Mouse (Mus musculus) midbrain, postnatal 0 days (tissue): ENCODE measurements around the gene S1pr5. TPM values are rescaled to one million over a fixed set of nuclear protein-coding genes. Genes with fewer than 3 reads are reported as not detected.
"Not testable (repeated sequence)": the region's sequence is repeated elsewhere in the genome, so short reads cannot be mapped to it uniquely, and the experiment has no call there.

Source experiments
- ATAC-seq: fragments of 200-750 bp; cut with Nextera tagmentation; 2 replicates; pipeline ENCODE4 v1.8.0; 2017; ENCODE audit warnings: moderate number of reproducible peaks, mild to moderate bottlenecking, moderate TSS enrichment, moderate library complexity; ENCODE audit not compliant: low FRiP score
- DNase-seq: peaks from one replicate; pipeline ENCODE4 v3.0.0-alpha.2; 2015; ENCODE audit warnings: low spot score
- H3K27ac ChIP-seq: fragments of 300-500 bp; sonication (generic); 2 replicates; pipeline ENCODE4 v1.5.1; 2014; ENCODE audit warnings: low read depth, mild to moderate bottlenecking, low read length, mixed read lengths
- H3K27me3 ChIP-seq: fragments of 300-500 bp; sonication (generic); 2 replicates; pipeline ENCODE4 v1.6.1; 2014; ENCODE audit warnings: low read length, control low read depth, mixed read lengths; ENCODE audit not compliant: insufficient read depth
- H3K36me3 ChIP-seq: fragments of 300-500 bp; sonication (generic); 2 replicates; pipeline ENCODE4 v1.6.1; 2014; ENCODE audit warnings: low read length, control low read depth, mixed read lengths; ENCODE audit not compliant: insufficient read depth
- H3K4me1 ChIP-seq: fragments of 300-500 bp; sonication (generic); 2 replicates; pipeline ENCODE4 v1.6.1; 2014; ENCODE audit warnings: mild to moderate bottlenecking, control low read depth, antibody characterized with exemption, low read length, mixed read lengths; ENCODE audit not compliant: insufficient read depth
- H3K4me2 ChIP-seq: fragments of 300-500 bp; sonication (generic); 2 replicates; pipeline ENCODE4 v1.6.1; 2014; ENCODE audit warnings: low read depth, mild to moderate bottlenecking, low read length, mixed read lengths; ENCODE audit not compliant: poor library complexity, severe bottlenecking
- H3K4me3 ChIP-seq: fragments of 300-500 bp; sonication (generic); 2 replicates; pipeline ENCODE4 v1.5.1; 2014; ENCODE audit warnings: low read depth, mild to moderate bottlenecking, low read length, moderate library complexity
- H3K9ac ChIP-seq: fragments of 300-500 bp; sonication (generic); replicated peaks from 2 replicates; pipeline ENCODE4 v1.6.1; 2014; ENCODE audit warnings: mild to moderate bottlenecking, low read length, moderate library complexity, mixed read lengths; ENCODE audit not compliant: poor library complexity, severe bottlenecking
- H3K9me3 ChIP-seq: fragments of 300-500 bp; sonication (generic); 2 replicates; pipeline ENCODE4 v1.6.1; 2016; ENCODE audit warnings: low read length, control low read depth
- CTCF ChIP-seq: IDR thresholded peaks from 2 replicates; pipeline ENCODE4 v1.5.1; 2016; ENCODE audit warnings: antibody characterized with exemption, mild to moderate bottlenecking
- WGBS: fragments of 180-500 bp; shearing (Covaris S2); extraction: QIAGEN DNeasy Blood & Tissue Kit; methylation state at CpG from one replicate; pipeline ENCODE4 v1.1.7; 2014; 5-methylcytosine and 5-hydroxymethylcytosine counted together
- polyA plus RNA-seq: library from polyadenylated mRNA; unstranded; fragments of >200 nt; fragmentation: Nextera tagmentation; extraction: Ambion mirVana; gene quantifications from 2 replicates; pipeline ENCODE4 v1.2.1, GENCODE M21; 2015
- total RNA-seq: library from RNA; depleted of rRNA; stranded (reverse); fragments of >200 nt; gene quantifications from 2 replicates; pipeline ENCODE4 v1.2.3, GENCODE M21; 2014

The S1pr5 gene
- total and polyA plus RNA-seq, 2 experiments from 2014 or later: 2.7 to 4.2 TPM

GRCm38 (mm10) chr9:21265000-21265561, 16.8 kb upstream of the S1pr5 start, which contains the start of gene Atg4d:
Atg4d (plus strand) TSS chr9:21265293.
- Histone ChIP-seq H3K4me1 (peaks cover 5% of the 10 kb centered on the region; the same call in 1 of the 2 replicates), H3K9me3 (no peaks in the 10 kb centered on the region), H3K9ac (peak within 1 kb of the TSS; percentile 58), H3K27ac (peak within 1 kb of the TSS; percentile 62), H3K4me3 (peak within 1 kb of the TSS; percentile 55), H3K27me3 (no peaks in the 10 kb centered on the region), H3K36me3 (peaks cover 15% of the 10 kb centered on the region), H3K4me2 (peak within 1 kb of the TSS; percentile 78)
- TF ChIP-seq CTCF: no peak
- peak; percentile 99 for DNase-seq
- under 1% methylated on average over 49 of the region's 49 CpGs for WGBS
- peak; percentile 97 for ATAC-seq

GRCm38 (mm10) chr9:21264272-21264999, 16.2 kb upstream of the S1pr5 start:
- H3K9ac ChIP-seq: peak overlapping the region; percentile 58
- TF ChIP-seq CTCF: no peak
- peak overlapping the region; percentile 62 for H3K27ac ChIP-seq
- H3K4me2 ChIP-seq: peak overlapping the region; percentile 78
- peaks cover 5% of the 10 kb centered on the region; the same call in 1 of the 2 replicates for H3K4me1 ChIP-seq
- H3K4me3 ChIP-seq: peak overlapping the region; percentile 55
- ATAC-seq (peak; percentile 22; the same call in 1 of the 2 replicates), DNase-seq (no peak)
- 15% methylated on average over 17 of the region's 17 CpGs for whole genome bisulfite sequencing
- no peaks in the 10 kb centered on the region for H3K27me3 ChIP-seq
- H3K9me3 ChIP-seq: no peaks in the 10 kb centered on the region
- H3K36me3 ChIP-seq: peaks cover 12% of the 10 kb centered on the region

- ATAC-seq (no peak), DNase-seq (no peak)
- WGBS: 67% methylated on average over 2 of the region's 2 CpGs
- H3K27ac ChIP-seq: no peak overlapping the region
- no peak overlapping the region for H3K9ac ChIP-seq
- H3K36me3 ChIP-seq: no peaks in the 10 kb centered on the region; the same call in 1 of the 2 replicates
- H3K9me3 ChIP-seq: no peaks in the 10 kb centered on the region
- no peak overlapping the region for H3K4me3 ChIP-seq
- H3K4me2 ChIP-seq: no peak overlapping the region
- TF ChIP-seq CTCF: no peak
- no peaks in the 10 kb centered on the region for H3K27me3 ChIP-seq
- H3K4me1 ChIP-seq: peaks cover 5% of the 10 kb centered on the region; the same call in 1 of the 2 replicates
Measured at GRCm38 (mm10) chr9:21261831-21262230, 13.6 kb upstream of the S1pr5 start.

- no peak for ATAC-seq
- 72% methylated on average over 6 of the region's 6 CpGs for WGBS
Measured at GRCm38 (mm10) chr9:21260491-21261040, 12.3 kb upstream of the S1pr5 start.

GRCm38 (mm10) chr9:21256349-21256748, 8.1 kb upstream of the S1pr5 start:
- WGBS: 79% methylated on average over 4 of the region's 4 CpGs

More at GRCm38 (mm10) chr9:21260491-21261040, 12.3 kb upstream of the S1pr5 start:
- Histone ChIP-seq H3K36me3 (no peaks in the 10 kb centered on the region), H3K4me1 (no peaks in the 10 kb centered on the region), H3K9me3 (no peaks in the 10 kb centered on the region), H3K27me3 (no peaks in the 10 kb centered on the region), H3K9ac (no peak overlapping the region), H3K27ac (no peak overlapping the region), H3K4me2 (no peak overlapping the region), H3K4me3 (no peak overlapping the region)
- DNase-seq: no peak
- TF ChIP-seq CTCF: no peak

GRCm38 (mm10) chr9:21254690-21255089, 6.4 kb upstream of the S1pr5 start:
- Histone ChIP-seq H3K27me3 (peaks cover 7% of the 10 kb centered on the region), H3K4me1 (no peaks in the 10 kb centered on the region)
- no peak for ATAC-seq

More at GRCm38 (mm10) chr9:21256349-21256748, 8.1 kb upstream of the S1pr5 start:
- not testable (repeated sequence) for ATAC-seq, DNase-seq, H3K9me3 ChIP-seq, H3K4me1 ChIP-seq, H3K27ac ChIP-seq, H3K36me3 ChIP-seq, H3K27me3 ChIP-seq, H3K4me2 ChIP-seq, H3K4me3 ChIP-seq, H3K9ac ChIP-seq

More at GRCm38 (mm10) chr9:21254690-21255089, 6.4 kb upstream of the S1pr5 start:
- no peaks in the 10 kb centered on the region for H3K9me3 ChIP-seq
- no peaks in the 10 kb centered on the region for H3K36me3 ChIP-seq
- H3K4me2 ChIP-seq: no peak overlapping the region
- no peak overlapping the region for H3K4me3 ChIP-seq
- H3K27ac ChIP-seq: no peak overlapping the region
- no peak for TF ChIP-seq CTCF
- no peak overlapping the region for H3K9ac ChIP-seq
- DNase-seq: no peak
